Mouse (Mus musculus) liver, postnatal 0 days (tissue): Measurements from ENCODE around the gene Cpsf2.

Source experiments
- CTCF ChIP-seq: sonication (generic); IDR thresholded peaks from 2 replicates; pipeline ENCODE4 v1.5.1; 2016; ENCODE audit warnings: antibody characterized with exemption, low read depth
- EP300 ChIP-seq: IDR thresholded peaks from 2 replicates; pipeline ENCODE4 v1.6.1; 2016; ENCODE audit warnings: antibody characterized with exemption, low read depth, mild to moderate bottlenecking

DNA sequence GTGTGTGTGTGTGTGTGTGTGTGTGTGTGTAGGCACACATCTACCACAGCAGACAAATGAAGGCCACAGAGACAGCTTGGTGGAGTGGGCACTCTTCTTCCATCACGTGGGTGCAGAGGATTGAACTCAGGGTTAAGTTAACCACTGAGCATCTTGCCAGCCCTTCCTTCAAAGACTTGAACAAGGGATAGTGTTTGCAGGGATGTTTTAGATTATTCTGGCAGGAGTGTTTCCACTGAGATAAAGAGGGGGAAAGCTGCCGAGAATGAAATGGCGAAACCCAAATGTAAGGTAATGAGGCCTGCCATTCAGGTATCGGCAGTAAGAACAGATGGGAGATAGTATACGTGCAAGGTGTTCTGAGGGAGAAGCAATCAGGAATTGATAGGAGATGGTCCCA lies 2.4 kb downstream of the Cpsf2 start:
- no peak for TF ChIP-seq CTCF
- TF ChIP-seq EP300: 0 out of 2 replicates have a peak, but pooled peaks have one; percentile 48
